Mouse (Mus musculus): Measurements from ENCODE around the gene Phf3.
"Not testable (repeated sequence)": the region's sequence is repeated elsewhere in the genome, so short reads cannot be mapped to it uniquely, and the experiment has no call there.

GRCm38 (mm10) chr1:30883806-30884205 is 10.1 kb upstream of the Phf3 start:
- TF ChIP-seq CTCF, POLR2A (IDR thresholded peaks at IDR 0.05; ENCODE audit: insufficient read depth, low read depth, low read length): not testable (repeated sequence)
